Mouse (Mus musculus): Measurements from ENCODE around the gene Terb1. TPM values are rescaled to one million over a fixed set of nuclear protein-coding genes. Genes with fewer than 3 reads are reported as not detected.

Terb1 gene
- total RNA-seq, 2 experiments from 2014 or later = 0.93 to 1.2 TPM

DNA sequence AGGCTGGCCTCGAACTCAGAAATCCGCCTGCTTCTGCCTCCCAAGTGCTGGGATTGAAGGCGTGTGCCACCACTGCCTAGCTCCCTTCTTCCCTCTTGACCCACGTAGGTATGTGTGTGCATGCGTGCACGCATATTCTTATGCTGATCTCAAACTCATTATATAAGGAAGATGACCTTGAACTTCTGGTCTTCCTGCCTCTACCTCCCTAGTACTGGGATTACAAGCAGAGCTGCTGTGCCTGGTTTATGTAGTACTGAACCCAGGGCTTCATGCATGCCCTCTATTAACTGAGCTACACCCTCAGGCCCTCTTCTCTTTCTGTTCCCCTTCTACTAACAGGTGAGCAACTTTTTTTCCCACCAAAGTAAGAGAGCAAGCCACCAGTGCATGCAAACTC lies 77.1 kb downstream of the Terb1 start:
- intact Hi-C loops (cut with DNase I) = loop anchor here (10.0 kb wide), 1 partner anchor 188 kb away; the partner anchor contains the start of gene Tk2
- no peak for DNase-seq (ENCODE audit: extremely low spot score in 1 of 2, low spot score in 2 of 2)

GRCm38 (mm10) chr8:104430230-104430629 lies 79.5 kb downstream of the Terb1 start:
- DNase-seq (ENCODE audit: extremely low spot score in 1 of 2, low spot score in 2 of 2) = no peak
- intact Hi-C loops (cut with DNase I) = loop anchor here (10.0 kb wide), 1 partner anchor 185 kb away; the partner anchor contains the start of gene Tk2

DNA sequence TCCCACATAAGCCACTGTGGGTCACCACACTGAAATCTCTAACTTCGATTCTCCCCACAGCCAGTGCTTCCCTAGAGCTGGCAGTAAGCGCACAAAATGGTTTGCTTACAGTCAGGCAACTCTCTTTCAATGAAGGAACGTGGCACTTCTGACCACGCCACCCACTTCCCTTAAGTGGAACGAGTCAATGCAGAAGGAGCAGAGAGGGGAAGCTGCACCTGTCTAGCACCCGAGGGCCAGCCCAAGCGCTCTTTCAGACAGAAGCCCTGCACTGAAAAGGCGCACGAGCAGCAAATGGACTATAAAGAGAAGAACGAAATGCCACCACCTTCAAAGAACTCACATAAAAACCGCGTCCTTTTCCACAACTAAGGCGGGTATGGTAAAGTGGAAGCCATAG lies 82.0 kb downstream of the Terb1 start:
- intact Hi-C loops (cut with DNase I) = no loop called here
- DNase-seq (ENCODE audit: extremely low spot score in 1 of 2, low spot score in 2 of 2) = no peak

- no peak for DNase-seq (ENCODE audit: extremely low spot score in 1 of 2, low spot score in 2 of 2)
- intact Hi-C loops (cut with DNase I) = no loop called here
Observed at GRCm38 (mm10) chr8:104422313-104422712, 87.4 kb downstream of the Terb1 start.

- no peak for DNase-seq (ENCODE audit: extremely low spot score in 1 of 2, low spot score in 2 of 2)
- intact Hi-C loops (cut with DNase I) = no loop called here
Observed at GRCm38 (mm10) chr8:104416022-104416421, 93.7 kb downstream of the Terb1 start.

DNA sequence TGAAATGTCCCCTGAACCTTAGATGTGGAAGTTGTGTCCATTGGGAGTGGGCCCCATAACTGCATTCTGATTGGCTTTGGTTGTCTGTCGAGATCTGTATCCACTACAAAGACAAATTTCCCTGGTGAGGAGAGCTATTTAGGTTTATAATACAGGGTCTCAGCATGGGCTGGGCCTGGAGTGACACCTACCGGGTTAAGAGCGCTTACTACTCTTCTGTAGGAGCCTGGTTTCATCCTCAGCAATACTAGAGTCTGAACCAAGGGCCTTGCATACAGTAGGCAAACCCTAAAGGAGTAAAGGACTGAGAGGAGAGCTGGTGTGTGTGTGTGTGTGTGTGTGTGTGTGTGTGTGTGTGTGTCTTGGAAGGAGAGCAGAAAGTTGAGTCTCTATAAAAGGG lies 95.5 kb downstream of the Terb1 start:
- DNase-seq (ENCODE audit: extremely low spot score in 1 of 2, low spot score in 2 of 2) = no peak
- intact Hi-C loops (cut with DNase I) = no loop called here

GRCm38 (mm10) chr8:104413770-104414169 lies 95.9 kb downstream of the Terb1 start:
- DNase-seq (ENCODE audit: extremely low spot score in 1 of 2, low spot score in 2 of 2) = no peak
- intact Hi-C loops (cut with DNase I) = no loop called here

- intact Hi-C loops (cut with DNase I) = no loop called here
- DNase-seq (ENCODE audit: extremely low spot score in 1 of 2, low spot score in 2 of 2) = no peak
Observed at GRCm38 (mm10) chr8:104412805-104413532, 96.7 kb downstream of the Terb1 start.

DNA sequence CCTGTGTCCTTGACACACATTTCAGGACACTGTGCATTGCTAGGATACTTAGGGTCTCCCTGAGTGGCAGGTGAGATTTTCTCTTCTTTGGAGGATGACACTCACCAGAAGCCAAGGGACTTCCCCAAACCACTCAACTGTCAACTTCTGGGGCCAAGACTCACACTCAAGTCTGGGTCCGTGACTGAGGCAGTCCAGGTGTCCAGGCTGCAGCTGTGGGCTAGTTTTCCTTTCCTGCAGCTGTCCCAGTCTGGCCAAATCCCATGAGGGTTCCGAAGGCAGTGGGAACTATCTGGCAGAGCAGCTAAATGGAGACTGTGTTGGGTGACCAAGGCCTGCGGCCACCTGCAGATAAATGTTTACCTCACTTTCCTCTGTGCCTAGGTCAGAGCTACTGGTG lies 97.7 kb downstream of the Terb1 start:
- peak in 1 of 2 experiments; percentile 28 for DNase-seq (ENCODE audit: extremely low spot score in 1 of 2, low spot score in 2 of 2)
- intact Hi-C loops (cut with DNase I) = no loop called here

GRCm38 (mm10) chr8:104411468-104411867 lies 98.2 kb downstream of the Terb1 start:
- DNase-seq (ENCODE audit: extremely low spot score in 1 of 2, low spot score in 2 of 2) = peak; percentile 45 to 59
- intact Hi-C loops (cut with DNase I) = no loop called here

GRCm38 (mm10) chr8:104410628-104411273 lies 99.0 kb downstream of the Terb1 start:
- no peak for DNase-seq (ENCODE audit: extremely low spot score in 1 of 2, low spot score in 2 of 2)
- intact Hi-C loops (cut with DNase I) = no loop called here

DNA sequence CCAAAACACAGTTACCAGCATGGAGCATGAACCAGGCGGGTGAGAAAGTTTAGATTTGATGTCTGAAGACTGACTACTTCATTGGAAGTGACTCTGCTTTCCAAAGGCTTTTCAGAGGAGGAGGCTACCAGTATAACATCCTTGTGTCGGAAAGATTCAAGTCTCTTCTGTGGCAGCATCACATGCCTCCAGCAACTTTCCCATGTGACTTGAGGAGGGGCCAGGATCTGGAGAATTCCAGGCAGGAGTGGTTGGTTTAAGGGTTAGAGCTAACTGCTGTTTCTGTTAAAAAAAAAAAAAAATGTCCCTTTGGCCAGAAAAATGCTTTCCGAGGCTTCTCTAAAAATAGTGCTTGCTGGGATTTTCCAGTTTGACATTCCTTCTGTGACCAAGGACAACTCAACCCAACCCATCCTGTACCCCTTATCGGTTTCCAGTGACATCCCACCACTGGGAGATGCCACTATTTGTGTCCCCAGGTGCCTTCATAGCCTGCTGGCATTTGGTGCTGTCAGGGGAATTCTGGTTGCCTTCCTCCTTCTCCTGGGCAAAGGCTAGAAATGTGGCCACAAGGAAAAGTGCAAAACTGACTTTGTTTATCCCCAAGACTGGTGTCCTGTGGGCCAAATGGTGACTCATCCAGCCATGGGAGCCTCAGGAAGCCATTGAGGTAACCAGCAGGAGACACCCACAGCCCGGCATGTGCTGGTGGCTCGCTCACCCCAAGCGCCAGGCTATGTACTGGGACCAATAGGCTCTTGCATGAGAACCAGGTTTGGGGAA lies 101.2 kb downstream of the Terb1 start:
- no peak for DNase-seq (ENCODE audit: extremely low spot score in 1 of 2, low spot score in 2 of 2)
- intact Hi-C loops (cut with DNase I) = no loop called here

DNA sequence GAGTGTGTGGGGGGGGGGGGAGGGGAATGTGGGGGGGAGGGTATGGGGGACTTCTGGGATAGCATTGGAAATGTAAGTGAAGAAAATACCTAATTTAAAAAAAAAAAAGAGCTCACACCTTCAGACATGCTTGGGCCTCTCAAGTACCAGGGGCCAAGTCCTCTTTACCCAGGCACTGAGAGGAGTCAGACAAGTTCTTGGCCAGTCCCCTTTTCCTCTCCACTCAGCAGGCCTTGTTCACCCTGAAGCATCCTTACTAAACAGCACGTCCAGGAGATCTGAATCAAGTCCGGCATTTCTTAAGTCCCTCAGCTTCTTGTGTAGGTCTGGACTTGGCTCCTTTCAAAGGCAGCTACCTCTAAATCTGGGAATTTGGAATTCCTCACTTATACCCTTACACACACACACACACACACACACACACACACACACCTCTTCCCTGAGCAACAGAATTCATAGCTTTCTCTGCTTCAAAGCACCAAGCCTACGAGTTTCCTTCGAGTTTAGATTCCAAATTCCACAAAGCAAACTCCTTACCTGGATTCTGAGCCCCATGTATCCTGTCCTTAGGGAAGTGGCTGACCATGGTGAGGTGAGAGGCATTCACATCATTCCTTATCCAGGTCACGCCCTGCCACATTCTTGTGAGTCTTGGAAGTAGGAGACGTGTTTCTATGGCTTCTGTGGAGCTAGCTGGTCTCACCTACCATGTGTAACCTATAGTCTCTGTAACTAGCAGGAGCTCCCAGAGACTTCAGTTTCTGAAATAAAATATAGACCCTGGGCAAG lies 103.2 kb downstream of the Terb1 start:
- no peak for DNase-seq (ENCODE audit: extremely low spot score in 1 of 2, low spot score in 2 of 2)
- intact Hi-C loops (cut with DNase I) = no loop called here

DNA sequence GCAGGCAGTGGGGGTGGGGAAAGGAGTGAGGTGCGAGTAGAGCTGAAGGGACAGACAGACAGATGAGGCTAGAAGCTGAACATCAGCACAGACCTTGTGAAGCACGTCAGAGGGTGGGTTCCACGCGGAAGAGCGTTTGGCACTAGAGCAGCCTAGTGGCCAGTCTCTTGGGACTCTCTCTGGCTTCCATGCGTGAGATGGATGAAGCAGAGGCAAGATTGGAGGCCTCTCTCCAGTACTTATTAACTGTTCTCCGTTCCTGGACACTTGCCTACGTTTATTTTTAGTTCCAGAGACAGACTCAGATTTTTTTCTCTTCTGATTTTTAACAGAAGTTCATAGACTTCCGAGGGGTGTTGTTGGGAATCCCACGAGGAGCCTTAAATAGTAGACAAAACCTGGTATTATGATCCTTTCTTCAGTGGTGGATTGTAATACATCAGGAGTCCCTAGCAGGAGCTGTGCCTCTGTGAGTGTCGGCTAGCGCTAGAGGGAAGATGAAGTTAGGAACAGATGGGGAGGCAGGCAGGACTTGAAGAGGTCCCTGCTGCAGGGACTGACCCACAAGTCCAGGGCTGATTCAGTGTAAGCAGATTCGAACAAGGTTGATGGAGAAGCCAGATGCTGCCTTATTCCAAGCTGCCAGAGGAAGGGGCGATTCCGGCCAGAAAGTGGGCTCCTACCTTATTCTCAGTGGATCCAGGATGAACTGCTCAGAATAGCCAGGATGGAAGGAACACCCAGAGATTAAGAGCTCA lies 104.1 kb downstream of the Terb1 start:
- DNase-seq (ENCODE audit: extremely low spot score in 1 of 2, low spot score in 2 of 2) = no peak
- intact Hi-C loops (cut with DNase I) = no loop called here

DNA sequence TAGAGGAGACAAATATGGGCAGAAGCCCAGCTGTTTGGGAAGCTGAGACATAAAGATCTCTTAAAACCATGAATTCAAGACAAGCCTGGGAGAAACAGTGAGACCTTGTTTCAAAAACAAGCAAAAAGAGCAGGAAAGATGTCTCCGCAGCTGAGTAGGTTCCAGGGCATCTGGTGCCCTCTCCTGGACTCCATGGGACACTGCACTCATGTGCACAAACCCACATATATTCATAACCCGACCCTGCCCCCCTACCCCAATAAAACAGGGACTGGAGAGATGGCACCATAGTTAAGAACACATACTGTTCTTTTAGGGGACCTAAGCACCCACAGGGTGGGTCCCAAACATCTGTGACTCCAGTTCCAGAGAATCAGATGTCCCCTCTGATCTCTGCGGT lies 106.1 kb downstream of the Terb1 start:
- intact Hi-C loops (cut with DNase I) = no loop called here
- DNase-seq (ENCODE audit: extremely low spot score in 1 of 2, low spot score in 2 of 2) = no peak
